Mouse (Mus musculus): Measurements from ENCODE around the gene Hamp.
"Not testable (repeated sequence)": the region's sequence is repeated elsewhere in the genome, so short reads cannot be mapped to it uniquely, and the experiment has no call there.

Hamp gene

GRCm38 (mm10) chr7:30955584-30956356 is 11.9 kb upstream of the Hamp start:
- peak; percentile 96 to 97 for DNase-seq

- peak in 1 of 2 experiments; percentile 20 for DNase-seq
Measured at GRCm38 (mm10) chr7:30954971-30955520, 11.2 kb upstream of the Hamp start.

GRCm38 (mm10) chr7:30954036-30954435 is 10.2 kb upstream of the Hamp start:
- peak in 1 of 2 experiments; percentile 24 for DNase-seq

- DNase-seq: no peak
Measured at GRCm38 (mm10) chr7:30953459-30953858, 9.6 kb upstream of the Hamp start.

GRCm38 (mm10) chr7:30952441-30953265 is 8.8 kb upstream of the Hamp start:
- DNase-seq: no peak

GRCm38 (mm10) chr7:30949902-30950301 is 6.1 kb upstream of the Hamp start:
- DNase-seq: not testable (repeated sequence)

- no peak for DNase-seq
Measured at GRCm38 (mm10) chr7:30945876-30946275, 2.0 kb upstream of the Hamp start.

GRCm38 (mm10) chr7:30945466-30945865 is 1.6 kb upstream of the Hamp start:
- not testable (repeated sequence) for DNase-seq

- not testable (repeated sequence) for DNase-seq
Measured at GRCm38 (mm10) chr7:30944706-30945105, 874 bp upstream of the Hamp start.

GRCm38 (mm10) chr7:30942365-30942764 is 1.5 kb downstream of the Hamp start:
- not testable (repeated sequence) for DNase-seq

- not testable (repeated sequence) for DNase-seq
Measured at GRCm38 (mm10) chr7:30940070-30940469, 3.8 kb downstream of the Hamp start.

GRCm38 (mm10) chr7:30935422-30936099 is 8.3 kb downstream of the Hamp start:
- DNase-seq: not testable (repeated sequence)

- DNase-seq: not testable (repeated sequence)
Measured at GRCm38 (mm10) chr7:30924581-30924980, 19.3 kb downstream of the Hamp start, which contains the start of gene Hamp2. Gene Hamp2 (minus strand): TSS chr7:30924681.

GRCm38 (mm10) chr7:30924071-30924470 is 19.8 kb downstream of the Hamp start:
- DNase-seq: no peak

- DNase-seq: not testable (repeated sequence)
Measured at GRCm38 (mm10) chr7:30922490-30922889, 21.3 kb downstream of the Hamp start.

- no peak for DNase-seq
Measured at GRCm38 (mm10) chr7:30920217-30920616, 23.6 kb downstream of the Hamp start.

GRCm38 (mm10) chr7:30917219-30917618 is 26.6 kb downstream of the Hamp start:
- DNase-seq: no peak

GRCm38 (mm10) chr7:30916713-30917112 is 27.1 kb downstream of the Hamp start:
- DNase-seq: no peak

- DNase-seq: peak in 1 of 2 experiments; percentile 13
Measured at GRCm38 (mm10) chr7:30914732-30915131, 29.1 kb downstream of the Hamp start, which contains the start of gene Mag. Gene Mag (minus strand): TSS chr7:30914873.

- DNase-seq: no peak
Measured at GRCm38 (mm10) chr7:30909773-30910172, 34.1 kb downstream of the Hamp start.

- DNase-seq: no peak
Measured at GRCm38 (mm10) chr7:30908992-30909431, 34.8 kb downstream of the Hamp start.

GRCm38 (mm10) chr7:30908277-30908991 is 35.4 kb downstream of the Hamp start:
- DNase-seq: peak in 1 of 2 experiments; percentile 11

Measured in cerebellum, postnatal 25 days (tissue).